Mouse (Mus musculus) hindbrain, embryonic 16.5 days (tissue): ENCODE results near the gene Scyl2. TPM values are rescaled to one million over a fixed set of nuclear protein-coding genes. Genes with fewer than 3 reads are reported as not detected.
"Not testable (repeated sequence)": the region's sequence is repeated elsewhere in the genome, so short reads cannot be mapped to it uniquely, and the experiment has no call there.

Experiments used
- ATAC-seq: fragments of 200-750 bp; cut with Nextera tagmentation; 2 replicates; pipeline ENCODE4 v1.8.0; 2017; ENCODE audit warnings: moderate TSS enrichment, moderate library complexity
- H3K27ac ChIP-seq: fragments of 300-500 bp; sonication (generic); 2 replicates; pipeline ENCODE4 v1.5.1; 2014; ENCODE audit warnings: low read depth, mild to moderate bottlenecking, control low read depth, low read length, moderate library complexity
- H3K27me3 ChIP-seq: fragments of 300-500 bp; sonication (generic); replicated peaks from 2 replicates; pipeline ENCODE4 v1.6.1; 2014; ENCODE audit warnings: low read length; ENCODE audit not compliant: control insufficient read depth, insufficient read depth
- H3K36me3 ChIP-seq: fragments of 300-500 bp; sonication (generic); 2 replicates; pipeline ENCODE4 v1.6.1; 2014; ENCODE audit warnings: mild to moderate bottlenecking, low read length, moderate library complexity, mixed read lengths; ENCODE audit not compliant: control insufficient read depth, insufficient read depth
- H3K4me1 ChIP-seq: fragments of 300-500 bp; sonication (generic); 2 replicates; pipeline ENCODE4 v1.6.1; 2014; ENCODE audit warnings: low read depth, low read length; ENCODE audit not compliant: control insufficient read depth, insufficient read depth
- H3K4me2 ChIP-seq: fragments of 300-500 bp; sonication (generic); 2 replicates; pipeline ENCODE4 v1.6.1; 2014; ENCODE audit warnings: mild to moderate bottlenecking, low read length, control low read depth, moderate library complexity
- H3K4me3 ChIP-seq: fragments of 300-500 bp; sonication (generic); 2 replicates; pipeline ENCODE4 v1.5.1; 2014; ENCODE audit warnings: mild to moderate bottlenecking, low read length, control low read depth, moderate library complexity
- H3K9ac ChIP-seq: fragments of 300-500 bp; sonication (generic); 2 replicates; pipeline ENCODE4 v1.6.1; 2014; ENCODE audit warnings: low read depth, mild to moderate bottlenecking, control low read depth, low read length, moderate library complexity
- H3K9me3 ChIP-seq: fragments of 300-500 bp; sonication (generic); 2 replicates; pipeline ENCODE4 v1.6.1; 2014; ENCODE audit warnings: mild to moderate bottlenecking, low read length, moderate library complexity; ENCODE audit not compliant: control insufficient read depth
- WGBS: fragments of 180-500 bp; shearing (Covaris S2); extraction: QIAGEN DNeasy Blood & Tissue Kit; methylation state at CpG from one replicate; pipeline ENCODE4 v1.1.7; 2014; 5-methylcytosine and 5-hydroxymethylcytosine counted together
- polyA plus RNA-seq: library from polyadenylated mRNA; unstranded; fragments of >200 nt; fragmentation: Nextera tagmentation; extraction: Ambion mirVana; gene quantifications from 2 replicates; pipeline ENCODE4 v1.2.1, GENCODE M21; 2015

Gene Scyl2
- polyA plus RNA-seq, 1 experiment from 2014 or later, result 7.0 TPM

GRCm38 (mm10) chr10:89708720-89709119, 22.6 kb upstream of the Scyl2 start:
- WGBS, result 34% methylated on average over 10 of the region's 10 CpGs
- no peak overlapping the region for H3K4me2 ChIP-seq
- ATAC-seq, result peak; percentile 34; the same call in 1 of the 2 replicates

GRCm38 (mm10) chr10:89707397-89707796, 21.3 kb upstream of the Scyl2 start:
- H3K4me3 ChIP-seq, result no peak overlapping the region
- H3K36me3 ChIP-seq, result peaks cover 5% of the 10 kb centered on the region; the same call in 1 of the 2 replicates
- no peaks in the 10 kb centered on the region for H3K27me3 ChIP-seq
- no peak overlapping the region for H3K9ac ChIP-seq
- H3K27ac ChIP-seq, result no peak overlapping the region
- no peak overlapping the region for H3K4me2 ChIP-seq
- no peaks in the 10 kb centered on the region for H3K4me1 ChIP-seq
- 87% methylated on average over 3 of the region's 3 CpGs for WGBS
- no peak for ATAC-seq
- H3K9me3 ChIP-seq, result no peaks in the 10 kb centered on the region

More at GRCm38 (mm10) chr10:89708720-89709119, 22.6 kb upstream of the Scyl2 start:
- H3K4me3 ChIP-seq, result no peak overlapping the region
- H3K27ac ChIP-seq, result no peak overlapping the region
- no peak overlapping the region for H3K9ac ChIP-seq
- H3K27me3 ChIP-seq, result no peaks in the 10 kb centered on the region
- H3K4me1 ChIP-seq, result no peaks in the 10 kb centered on the region
- H3K9me3 ChIP-seq, result no peaks in the 10 kb centered on the region
- peaks cover 11% of the 10 kb centered on the region for H3K36me3 ChIP-seq

GRCm38 (mm10) chr10:89703042-89703441, 17.0 kb upstream of the Scyl2 start:
- 55% methylated on average over 5 of the region's 5 CpGs for WGBS
- no peaks in the 10 kb centered on the region for H3K36me3 ChIP-seq
- H3K9ac ChIP-seq, result no peak overlapping the region
- no peaks in the 10 kb centered on the region for H3K4me1 ChIP-seq
- H3K4me3 ChIP-seq, result no peak overlapping the region
- no peak for ATAC-seq
- H3K27me3 ChIP-seq, result no peaks in the 10 kb centered on the region
- no peak overlapping the region for H3K27ac ChIP-seq
- H3K4me2 ChIP-seq, result no peak overlapping the region
- H3K9me3 ChIP-seq, result no peaks in the 10 kb centered on the region

- H3K9me3 ChIP-seq, result no peaks in the 10 kb centered on the region
- H3K9ac ChIP-seq, result no peak overlapping the region
- ATAC-seq, result no peak
- H3K4me2 ChIP-seq, result no peak overlapping the region
- H3K4me3 ChIP-seq, result no peak overlapping the region
- no peak overlapping the region for H3K27ac ChIP-seq
- H3K36me3 ChIP-seq, result no peaks in the 10 kb centered on the region
- H3K4me1 ChIP-seq, result no peaks in the 10 kb centered on the region
- WGBS, result 97% methylated on average over 3 of the region's 3 CpGs
- H3K27me3 ChIP-seq, result no peaks in the 10 kb centered on the region
Measured at GRCm38 (mm10) chr10:89697956-89698355, 11.9 kb upstream of the Scyl2 start.

- H3K4me2 ChIP-seq, H3K4me1 ChIP-seq, H3K9me3 ChIP-seq, H3K4me3 ChIP-seq, H3K27me3 ChIP-seq, H3K9ac ChIP-seq, ATAC-seq, H3K36me3 ChIP-seq, H3K27ac ChIP-seq: not testable (repeated sequence)
- 62% methylated on average over 2 of the region's 2 CpGs for WGBS
Measured at GRCm38 (mm10) chr10:89696270-89696669, 10.2 kb upstream of the Scyl2 start.

GRCm38 (mm10) chr10:89695194-89695911, 9.3 kb upstream of the Scyl2 start:
- WGBS, result 82% methylated on average over 20 of the region's 20 CpGs
- Histone ChIP-seq H3K27me3 (no peaks in the 10 kb centered on the region), H3K9ac (no peak overlapping the region), H3K4me3 (no peak overlapping the region), H3K27ac (no peak overlapping the region), H3K4me1 (no peaks in the 10 kb centered on the region), H3K36me3 (no peaks in the 10 kb centered on the region), H3K9me3 (no peaks in the 10 kb centered on the region), H3K4me2 (no peak overlapping the region)
- ATAC-seq, result no peak

- H3K4me3 ChIP-seq, result no peak overlapping the region
- H3K36me3 ChIP-seq, result no peaks in the 10 kb centered on the region
- no peak overlapping the region for H3K4me2 ChIP-seq
- 72% methylated on average over 8 of the region's 8 CpGs for WGBS
- ATAC-seq, result no peak
- H3K4me1 ChIP-seq, result peaks cover 7% of the 10 kb centered on the region
- H3K9me3 ChIP-seq, result no peaks in the 10 kb centered on the region
- no peaks in the 10 kb centered on the region for H3K27me3 ChIP-seq
- H3K27ac ChIP-seq, result no peak overlapping the region
- no peak overlapping the region for H3K9ac ChIP-seq
Measured at GRCm38 (mm10) chr10:89690021-89690420, 3.9 kb upstream of the Scyl2 start.

- Histone ChIP-seq H3K9ac (no peak overlapping the region), H3K9me3 (no peaks in the 10 kb centered on the region), H3K27me3 (no peaks in the 10 kb centered on the region), H3K4me2 (no peak overlapping the region), H3K4me1 (peaks cover 18% of the 10 kb centered on the region), H3K27ac (no peak overlapping the region), H3K4me3 (no peak overlapping the region), H3K36me3 (no peaks in the 10 kb centered on the region)
- ATAC-seq, result no peak
- 88% methylated on average over 2 of the region's 2 CpGs for WGBS
Measured at GRCm38 (mm10) chr10:89687455-89687854, 1.4 kb upstream of the Scyl2 start.

- Histone ChIP-seq H3K9ac (peak overlapping the region; percentile 94), H3K36me3 (no peaks in the 10 kb centered on the region), H3K4me2 (peak overlapping the region; percentile 71), H3K9me3 (no peaks in the 10 kb centered on the region), H3K27ac (peak overlapping the region; percentile 85), H3K4me3 (peak overlapping the region; percentile 91), H3K27me3 (no peaks in the 10 kb centered on the region), H3K4me1 (peaks cover 18% of the 10 kb centered on the region)
- ATAC-seq, result no peak; the same call in 1 of the 2 replicates
- 1% methylated on average over 50 of the region's 51 CpGs for WGBS
Measured at GRCm38 (mm10) chr10:89685391-89686138, 520 bp downstream of the Scyl2 start.
